Mouse (Mus musculus): ENCODE measurements around the gene Tcf3. TPM values are rescaled to one million over a fixed set of nuclear protein-coding genes. Genes with fewer than 3 reads are reported as not detected.

Gene Tcf3
- total and polyA plus RNA-seq, 3 experiments = 125 to 258 TPM; not detected in 1

GRCm38 (mm10) chr10:80419419-80419818 lies 14.0 kb downstream of the Tcf3 start:
- no peak overlapping the region for H3K4me3 ChIP-seq (ENCODE audit: control insufficient read depth in 1 of 2, insufficient read depth in 1 of 2, low read depth in 2 of 2, low read length in 2 of 2)
- peaks cover 8 to 43% of the 10 kb centered on the region in 2 experiments; a peak in 3 of 4 replicates for H3K36me3 ChIP-seq (ENCODE audit: control insufficient read depth in 1 of 2, insufficient read depth in 2 of 2, low read length in 2 of 2)
- DNase-seq (ENCODE audit: low read depth, low spot score) = peak; percentile 38
- peaks cover 4% of the 10 kb centered on the region for H3K79me2 ChIP-seq (ENCODE audit: control insufficient read depth, insufficient read depth, low read length, poor library complexity)
- TF ChIP-seq ETS1 (IDR thresholded peaks at IDR 0.05; ENCODE audit: low read depth, low read length) (peak; percentile 34; the same call in 1 of the 2 replicates), MAX (IDR thresholded peaks at IDR 0.05; ENCODE audit: low read length) (0 out of 2 replicates have a peak, but pooled peaks have one; percentile 25), MYB (IDR thresholded peaks at IDR 0.05; ENCODE audit: low read depth, low read length) (no peak)
- no peak overlapping the region for H3K9ac ChIP-seq (ENCODE audit: control insufficient read depth, low read depth, low read length, poor library complexity, severe bottlenecking)
- H3K9me3 ChIP-seq (replicated peaks; ENCODE audit: insufficient read depth, low read length) = no peaks in the 10 kb centered on the region
- H3K4me1 ChIP-seq (ENCODE audit: control insufficient read depth in 1 of 2, insufficient read depth in 2 of 2, low read length in 2 of 2) = peaks cover 23 to 56% of the 10 kb centered on the region in 2 experiments
- no peak overlapping the region for H3K27ac ChIP-seq (ENCODE audit: control insufficient read depth, low read depth, low read length)
- H3K27me3 ChIP-seq (ENCODE audit: control insufficient read depth in 1 of 2, insufficient read depth in 2 of 2, low read length in 2 of 2) = no peaks in the 10 kb centered on the region

GRCm38 (mm10) chr10:80418311-80418710 lies 15.1 kb downstream of the Tcf3 start:
- Histone ChIP-seq H3K9me3 (replicated peaks; ENCODE audit: insufficient read depth, low read length) (no peaks in the 10 kb centered on the region), H3K27me3 (ENCODE audit: control insufficient read depth in 1 of 2, insufficient read depth in 2 of 2, low read length in 2 of 2) (no peaks in the 10 kb centered on the region), H3K79me2 (ENCODE audit: control insufficient read depth, insufficient read depth, low read length, poor library complexity) (peaks cover 4% of the 10 kb centered on the region), H3K27ac (ENCODE audit: control insufficient read depth, low read depth, low read length) (no peak overlapping the region), H3K36me3 (ENCODE audit: control insufficient read depth in 1 of 2, insufficient read depth in 2 of 2, low read length in 2 of 2) (peaks cover 8 to 34% of the 10 kb centered on the region in 2 experiments; a peak in 3 of 4 replicates), H3K4me3 (ENCODE audit: control insufficient read depth in 1 of 2, insufficient read depth in 1 of 2, low read depth in 2 of 2, low read length in 2 of 2) (no peak overlapping the region), H3K4me1 (ENCODE audit: control insufficient read depth in 1 of 2, insufficient read depth in 2 of 2, low read length in 2 of 2) (peaks cover 18 to 46% of the 10 kb centered on the region in 2 experiments), H3K9ac (ENCODE audit: control insufficient read depth, low read depth, low read length, poor library complexity, severe bottlenecking) (no peak overlapping the region)
- no peak for TF ChIP-seq USF1 (IDR thresholded peaks at IDR 0.05; ENCODE audit: low read depth, low read length)
- no peak for TF ChIP-seq E2F4 (IDR thresholded peaks at IDR 0.05; ENCODE audit: borderline replicate concordance, low read depth, low read length)
- TF ChIP-seq POLR2A (IDR thresholded peaks at IDR 0.05; ENCODE audit: control insufficient read depth in 1 of 2, insufficient read depth in 1 of 2, low read depth in 1 of 2, low read length in 2 of 2, poor library complexity in 1 of 2) = no peak
- TF ChIP-seq ZC3H11A (IDR thresholded peaks at IDR 0.05; ENCODE audit: low read depth, low read length) = no peak
- no peak for TF ChIP-seq USF2 (IDR thresholded peaks at IDR 0.05; ENCODE audit: borderline replicate concordance in 1 of 2, insufficient read depth in 1 of 2, low read depth in 1 of 2, low read length in 2 of 2)
- no peak for TF ChIP-seq ETS1 (IDR thresholded peaks at IDR 0.05; ENCODE audit: low read depth, low read length)
- TF ChIP-seq CHD2 (IDR thresholded peaks at IDR 0.05; ENCODE audit: low read length) = no peak
- no peak for TF ChIP-seq BHLHE40 (IDR thresholded peaks at IDR 0.05; ENCODE audit: borderline replicate concordance, low read depth, low read length)
- TF ChIP-seq MAFK (IDR thresholded peaks at IDR 0.05; ENCODE audit: borderline replicate concordance, low read depth, low read length) = no peak
- no peak for TF ChIP-seq TAL1 (IDR thresholded peaks at IDR 0.05; ENCODE audit: low read length)
- TF ChIP-seq SIN3A (IDR thresholded peaks at IDR 0.05; ENCODE audit: low read length) = no peak
- no peak for TF ChIP-seq RCOR1 (IDR thresholded peaks at IDR 0.05; ENCODE audit: low read depth, low read length)
- TF ChIP-seq ZMIZ1 (IDR thresholded peaks at IDR 0.05; ENCODE audit: low read depth, low read length) = no peak
- no peak for TF ChIP-seq TBP (IDR thresholded peaks at IDR 0.05; ENCODE audit: low read depth, low read length)
- TF ChIP-seq MAX (IDR thresholded peaks at IDR 0.05; ENCODE audit: low read length) = no peak
- TF ChIP-seq GABPA (IDR thresholded peaks at IDR 0.05; ENCODE audit: low read depth, low read length) = no peak
- no peak for TF ChIP-seq SMC3 (IDR thresholded peaks at IDR 0.05; ENCODE audit: low read depth, low read length)
- no peak for TF ChIP-seq MXI1 (IDR thresholded peaks at IDR 0.05; ENCODE audit: low read depth, low read length)
- TF ChIP-seq TCF12 (IDR thresholded peaks at IDR 0.05; ENCODE audit: low read depth, low read length) = no peak
- no peak for TF ChIP-seq KAT2A (conservative IDR thresholded peaks at IDR 0.05; ENCODE audit: low read depth, low read length)
- peak; percentile 55 for DNase-seq (ENCODE audit: low read depth, low spot score)
